Mouse (Mus musculus) lung, postnatal 36 days (tissue): ENCODE data around the gene Fam222b.
"Not testable (repeated sequence)": the region's sequence is repeated elsewhere in the genome, so short reads cannot be mapped to it uniquely, and the experiment has no call there.

Experiments
- DNase-seq: peaks from one replicate; pipeline ENCODE4 v3.0.0; 2022; ENCODE audit warnings: mixed read lengths

Fam222b gene

GRCm38 (mm10) chr11:78094137-78094503 is 340 bp upstream of the Fam222b start:
- no peak for DNase-seq

DNA sequence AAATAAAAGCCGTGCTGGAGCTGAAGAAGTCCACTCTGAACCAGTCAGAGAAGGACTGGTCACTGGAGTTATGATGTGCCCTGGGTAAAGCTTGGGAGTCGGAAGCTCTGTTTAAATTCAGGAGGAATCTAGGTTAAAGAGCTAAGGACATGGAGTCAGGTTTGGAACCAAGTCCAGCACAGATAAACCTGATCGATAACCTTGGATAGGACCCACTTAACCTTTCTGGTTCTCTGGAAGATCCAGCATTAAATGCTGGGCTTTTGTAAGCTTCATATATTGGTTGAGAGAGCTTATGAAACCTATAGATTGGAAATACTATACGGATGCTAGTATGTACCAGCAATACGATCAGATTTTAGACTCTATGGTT is 670 bp downstream of the Fam222b start:
- no peak for DNase-seq

DNA sequence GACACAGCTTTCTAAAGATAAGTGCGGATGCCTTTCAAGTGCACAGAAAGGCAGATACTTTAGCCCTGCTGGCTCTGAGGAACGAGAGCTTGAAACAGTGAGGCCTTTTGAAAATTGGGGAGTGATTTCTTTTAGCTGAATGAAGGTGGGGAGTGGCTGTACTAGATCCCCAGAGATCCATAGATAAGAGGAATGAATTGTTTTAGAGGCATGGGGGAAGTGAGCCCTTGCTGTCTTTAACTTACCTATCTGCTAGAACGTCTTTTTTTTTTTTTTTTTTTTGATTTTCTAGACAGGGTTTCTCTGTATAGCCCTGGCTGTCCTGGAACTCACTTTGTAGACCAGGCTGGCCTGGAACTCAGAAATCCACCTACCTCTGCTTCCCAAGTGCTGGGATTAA is 2.6 kb downstream of the Fam222b start:
- no peak for DNase-seq

GRCm38 (mm10) chr11:78100746-78101145 is 6.3 kb downstream of the Fam222b start:
- peak; percentile 17 for DNase-seq

- no peak for DNase-seq
These were observed 7.7 kb downstream of the Fam222b start for GRCm38 (mm10) chr11:78102142-78102541.

- DNase-seq = peak; percentile 28
These were observed 8.7 kb downstream of the Fam222b start for GRCm38 (mm10) chr11:78102958-78103747.

DNA sequence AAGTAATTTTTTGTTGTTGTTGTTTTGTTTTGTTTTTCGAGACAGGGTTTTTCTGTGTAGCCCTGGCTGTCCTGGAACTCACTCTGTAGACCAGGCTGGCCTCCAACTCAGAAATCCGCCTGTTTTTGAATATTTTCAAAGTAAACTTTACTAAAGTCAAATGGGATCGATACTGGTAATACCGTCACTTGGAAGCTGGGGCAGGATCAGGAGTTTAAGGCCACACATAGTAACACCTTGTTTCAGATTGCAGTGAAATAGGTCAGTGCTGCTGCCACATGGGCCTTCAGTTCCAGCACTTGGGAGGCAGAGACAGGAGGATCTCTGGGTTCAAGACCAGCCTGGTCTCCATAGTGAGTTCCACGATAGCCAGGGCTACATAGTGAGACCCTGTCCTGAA is 10.0 kb downstream of the Fam222b start:
- no peak for DNase-seq

- DNase-seq = no peak
These were observed 19.2 kb downstream of the Fam222b start for GRCm38 (mm10) chr11:78113616-78114015.

GRCm38 (mm10) chr11:78114676-78115366 is 20.4 kb downstream of the Fam222b start:
- DNase-seq = no peak

DNA sequence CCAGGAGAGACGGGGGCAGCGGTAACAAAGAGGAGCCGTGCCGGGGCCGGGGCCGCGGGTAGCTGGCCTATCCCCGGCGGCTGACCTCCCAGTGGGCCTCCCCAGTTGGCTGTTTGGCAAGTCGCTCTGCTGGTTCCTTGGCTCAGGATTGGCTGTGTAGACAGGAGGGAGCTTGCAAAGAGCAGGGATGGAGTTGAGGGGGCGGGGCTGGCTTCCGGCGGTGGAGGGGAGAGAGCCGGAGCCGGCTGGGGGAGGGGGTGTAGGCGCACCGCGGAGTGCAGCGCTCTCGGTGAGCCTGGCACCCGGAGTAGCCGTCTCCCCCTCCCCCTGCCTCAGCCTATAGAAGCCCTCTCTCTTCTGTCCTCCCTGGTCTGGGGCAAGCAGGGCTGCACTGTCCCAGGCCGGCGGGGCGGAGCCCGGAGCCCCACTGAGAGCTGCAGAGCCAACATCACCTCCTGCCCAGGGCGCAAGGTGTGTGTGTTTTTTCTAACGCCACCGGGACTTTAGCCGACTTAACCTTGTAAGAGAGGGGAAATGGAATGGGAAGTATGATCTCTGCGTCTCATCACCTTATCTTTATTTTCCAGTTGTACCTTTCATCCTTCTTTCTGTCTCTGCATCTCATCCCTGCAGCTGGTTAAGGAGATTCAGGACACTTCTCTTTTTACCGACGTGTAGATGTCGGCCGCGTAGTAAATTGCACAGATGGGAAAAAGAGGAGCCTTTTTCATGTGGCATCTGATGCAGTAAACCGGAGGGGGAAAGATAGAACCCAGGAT is 21.1 kb downstream of the Fam222b start:
- peak; percentile 95 for DNase-seq

DNA sequence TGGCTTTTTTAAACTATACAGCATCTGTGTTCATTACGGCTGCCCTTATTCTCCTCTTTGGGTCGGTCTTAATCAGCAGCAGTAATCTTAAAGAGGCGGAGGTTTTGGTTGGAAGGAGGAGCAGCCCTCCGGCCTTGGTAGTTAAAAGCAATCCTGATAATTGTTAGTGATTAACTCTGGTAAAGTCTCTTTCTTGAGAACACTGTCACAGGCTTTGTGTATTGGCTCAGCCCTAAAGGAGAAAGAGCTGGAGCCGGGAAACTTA is 21.6 kb downstream of the Fam222b start:
- no peak for DNase-seq

DNA sequence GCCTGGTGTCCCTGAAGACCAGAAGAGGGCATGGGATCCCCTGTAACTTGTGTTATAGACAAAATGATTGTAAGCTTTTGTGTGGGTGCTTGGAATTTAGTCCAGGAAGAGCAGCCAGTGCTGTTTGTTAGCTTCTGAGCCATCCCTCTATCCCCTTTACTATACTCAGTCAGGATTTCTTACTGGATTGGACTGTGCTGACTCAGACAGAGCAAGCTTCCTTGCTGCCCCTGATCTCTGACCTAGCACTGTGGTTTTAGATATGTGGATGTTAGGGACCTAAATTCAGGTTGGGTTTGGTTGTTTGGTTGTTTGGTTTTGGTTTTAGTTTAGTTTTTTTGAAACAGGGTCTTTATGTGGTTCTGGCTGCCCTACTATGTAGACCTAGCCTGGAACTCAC is 24.0 kb downstream of the Fam222b start:
- DNase-seq = no peak

DNA sequence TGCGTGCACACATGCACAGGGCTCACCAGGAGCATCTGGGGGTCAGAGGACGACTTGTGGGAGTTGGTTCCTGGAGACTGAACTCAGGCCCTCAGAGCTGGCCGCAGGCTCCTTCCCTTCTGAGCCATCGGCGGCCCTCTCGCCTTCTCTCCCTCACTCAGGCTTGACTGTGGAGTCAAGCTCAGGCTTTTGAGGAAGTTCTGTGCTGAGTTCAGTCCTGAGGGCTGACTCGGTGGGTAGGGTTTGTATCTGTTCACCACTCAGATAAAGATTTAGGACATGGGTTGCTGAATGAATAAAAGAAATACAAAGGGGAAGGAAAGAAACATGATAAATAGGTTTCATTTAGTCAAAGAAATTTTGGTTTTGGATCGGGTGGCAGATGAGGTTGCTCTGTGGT is 25.4 kb downstream of the Fam222b start:
- no peak for DNase-seq

- DNase-seq = peak; percentile 81
These were observed 26.7 kb downstream of the Fam222b start for GRCm38 (mm10) chr11:78121176-78121575.

- no peak for DNase-seq
These were observed 28.4 kb downstream of the Fam222b start for GRCm38 (mm10) chr11:78122815-78123214.

DNA sequence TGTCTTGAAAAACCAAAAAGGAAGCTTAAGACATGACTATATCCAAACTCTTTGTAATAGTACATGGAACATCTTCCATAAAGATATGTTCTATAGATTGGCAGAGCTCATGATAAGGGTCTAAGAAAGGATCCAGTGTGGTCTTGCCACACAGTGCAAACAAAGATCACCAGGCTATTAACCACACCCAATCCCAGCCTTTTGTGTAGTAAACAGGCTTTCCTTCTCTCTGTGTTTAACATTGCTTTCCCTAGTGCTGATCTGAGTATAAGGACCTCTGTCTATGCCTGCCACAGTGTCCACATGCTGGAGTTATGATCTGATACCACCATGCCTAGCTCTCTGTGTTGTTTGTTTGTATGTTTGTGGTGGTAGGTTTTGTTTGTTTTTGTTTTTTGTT is 29.3 kb downstream of the Fam222b start:
- DNase-seq = no peak

- DNase-seq = no peak
These were observed 31.2 kb downstream of the Fam222b start for GRCm38 (mm10) chr11:78125691-78126090.

- DNase-seq = no peak
These were observed 32.3 kb downstream of the Fam222b start for GRCm38 (mm10) chr11:78126739-78127138.

- no peak for DNase-seq
These were observed 35.0 kb downstream of the Fam222b start for GRCm38 (mm10) chr11:78129458-78129857.

DNA sequence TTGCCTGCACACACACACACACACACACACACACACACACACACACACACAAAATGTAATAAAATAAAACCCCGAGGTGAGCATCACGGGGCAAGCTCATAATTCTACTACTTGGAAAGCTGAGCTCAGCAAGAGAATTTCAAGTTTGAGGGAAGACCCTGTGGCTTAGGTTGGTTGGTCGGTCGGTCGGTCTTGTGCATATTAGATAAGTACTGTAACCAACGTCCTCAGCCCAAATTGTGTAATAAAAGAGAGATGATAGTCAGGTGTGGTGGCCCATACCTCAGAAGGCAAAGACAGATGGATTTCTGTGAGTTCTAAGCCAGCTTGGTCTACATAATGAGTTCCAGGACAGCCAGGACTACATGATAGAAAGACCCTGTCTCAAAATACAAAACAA is 39.5 kb downstream of the Fam222b start:
- DNase-seq = no peak

DNA sequence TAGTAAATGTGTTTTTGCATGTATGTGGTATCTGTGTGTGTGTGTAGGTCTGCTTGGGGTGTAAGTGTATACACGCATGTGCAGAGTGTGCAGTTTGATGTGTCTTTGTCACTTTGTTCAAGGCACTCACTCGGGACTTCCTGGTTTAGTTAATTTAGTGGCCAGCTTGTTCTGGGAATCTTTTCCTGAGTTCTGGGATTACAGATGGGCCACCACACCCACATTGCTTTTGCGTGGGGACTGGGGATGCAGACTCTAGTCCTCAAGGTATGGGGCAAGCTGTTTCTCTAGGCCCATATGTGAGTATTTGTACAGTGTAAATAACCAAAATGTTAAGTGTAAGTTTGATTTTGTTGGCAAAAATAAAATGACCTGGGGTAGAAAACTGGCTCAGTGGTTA is 39.9 kb downstream of the Fam222b start:
- DNase-seq = no peak

GRCm38 (mm10) chr11:78135314-78135713 is 40.9 kb downstream of the Fam222b start:
- not testable (repeated sequence) for DNase-seq

- DNase-seq = no peak
These were observed 41.7 kb downstream of the Fam222b start for GRCm38 (mm10) chr11:78136132-78136531.

- no peak for DNase-seq
These were observed 43.1 kb downstream of the Fam222b start for GRCm38 (mm10) chr11:78137584-78137983.
